Mouse (Mus musculus) 416B (cell line): ENCODE measurements around the gene Rasl2-9.
"Not testable (repeated sequence)": the region's sequence is repeated elsewhere in the genome, so short reads cannot be mapped to it uniquely, and the experiment has no call there.

Experiments used
- DNase-seq: peaks from one replicate; pipeline ENCODE4 v3.0.0; 2011; ENCODE audit warnings: low read depth

Rasl2-9 gene

GRCm38 (mm10) chr7:5125549-5126406 is at the start of gene Rasl2-9:
TSS of gene Rasl2-9 (minus strand) at chr7:5125950.
- DNase-seq, result no peak

DNA sequence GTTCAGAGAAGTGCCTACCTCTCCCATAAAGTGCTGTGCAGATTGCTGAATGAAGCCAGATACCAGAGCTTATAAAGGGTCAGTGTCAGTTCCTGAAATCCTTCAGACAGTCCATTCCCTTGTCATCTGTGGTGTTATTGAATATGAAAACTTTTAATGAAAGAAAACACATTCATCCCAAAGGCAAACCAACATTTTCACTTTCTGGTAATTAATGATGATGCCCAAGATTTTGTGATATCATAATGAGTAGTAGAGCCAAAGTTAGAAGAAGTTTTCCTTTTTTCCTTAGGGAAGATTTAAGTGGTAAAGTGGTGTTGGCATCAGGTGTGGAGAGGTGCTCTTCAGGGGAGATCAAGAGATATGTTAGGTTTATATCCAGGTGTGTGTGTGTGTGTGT is 23.8 kb upstream of the Rasl2-9 start, which contains the start of gene Vmn1r55:
TSS of gene Vmn1r55 (minus strand) at position 101 of the 400 bp plus-strand sequence.
- DNase-seq, result not testable (repeated sequence)

GRCm38 (mm10) chr7:5125078-5125477 is 672 bp downstream of the Rasl2-9 start:
- DNase-seq, result no peak

- DNase-seq, result no peak
Observed at GRCm38 (mm10) chr7:5116850-5117249, 8.9 kb downstream of the Rasl2-9 start, which contains the start of gene Rfpl4. TSS of gene Rfpl4 (minus strand) at chr7:5116950.

DNA sequence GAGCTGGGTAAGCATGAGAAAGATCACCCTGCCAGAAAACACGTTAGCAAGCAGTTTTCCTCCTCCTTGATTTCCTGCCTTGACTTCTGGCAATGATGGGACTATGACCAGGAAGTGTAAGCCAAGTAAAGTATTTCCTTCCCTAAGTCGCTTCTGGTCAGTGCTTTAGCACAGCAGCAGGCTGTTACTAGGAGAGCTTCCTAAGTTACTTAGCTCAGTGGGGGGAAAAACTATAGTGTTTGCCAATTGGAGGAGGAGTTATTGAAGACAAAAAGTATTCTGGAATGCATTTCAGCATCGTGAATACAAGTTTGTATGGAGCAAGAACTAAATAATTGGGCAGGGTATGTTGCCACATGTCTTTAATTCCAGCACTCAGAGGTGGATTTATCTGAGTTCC is 13.0 kb downstream of the Rasl2-9 start:
- DNase-seq, result no peak

DNA sequence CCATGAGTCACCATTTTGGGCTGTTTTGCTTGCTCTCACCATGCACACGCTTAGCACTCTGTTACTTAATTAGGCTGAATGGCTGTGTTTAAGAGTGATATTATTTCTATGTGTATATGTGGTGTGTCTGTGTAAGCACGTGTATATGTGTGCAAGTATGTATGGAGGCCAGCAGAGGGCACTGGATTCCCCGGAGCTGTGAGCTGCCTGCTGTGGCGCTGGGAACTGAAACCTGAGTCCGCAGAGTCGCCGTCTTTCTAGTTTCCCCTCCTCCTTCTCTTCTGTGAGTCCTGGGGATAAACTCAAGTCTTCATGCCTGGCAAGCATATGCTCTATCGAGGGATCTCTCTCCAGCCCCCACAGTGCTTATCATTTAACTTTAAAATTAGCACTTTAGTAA is 16.4 kb downstream of the Rasl2-9 start:
- no peak for DNase-seq

- no peak for DNase-seq
Observed at GRCm38 (mm10) chr7:5108272-5108671, 17.5 kb downstream of the Rasl2-9 start.

- DNase-seq, result no peak
Observed at GRCm38 (mm10) chr7:5102564-5102963, 23.2 kb downstream of the Rasl2-9 start.

- peak; percentile 92 for DNase-seq
Observed at GRCm38 (mm10) chr7:5101066-5101663, 24.6 kb downstream of the Rasl2-9 start.

DNA sequence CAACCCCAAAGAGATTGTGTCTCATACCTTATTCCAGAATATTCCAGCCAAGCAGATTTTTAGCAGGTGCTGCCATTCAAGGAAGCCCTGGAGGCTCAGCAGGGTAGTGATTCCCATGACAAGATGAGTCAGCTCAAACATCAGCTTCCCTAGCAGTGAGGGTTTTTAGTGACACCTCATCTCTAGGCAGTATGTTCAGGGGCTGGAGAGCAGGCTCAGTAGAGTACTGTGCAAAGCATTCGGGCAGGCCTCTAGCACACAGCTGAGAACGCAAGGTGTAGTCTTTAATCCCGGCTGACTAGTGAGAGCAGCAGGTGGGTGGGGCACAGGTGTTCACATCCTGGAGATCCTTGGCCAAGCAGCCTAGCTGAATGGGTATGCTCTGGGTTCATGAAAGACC is 26.0 kb downstream of the Rasl2-9 start:
- peak; percentile 27 for DNase-seq

- no peak for DNase-seq
Observed at GRCm38 (mm10) chr7:5098769-5099168, 27.0 kb downstream of the Rasl2-9 start.

DNA sequence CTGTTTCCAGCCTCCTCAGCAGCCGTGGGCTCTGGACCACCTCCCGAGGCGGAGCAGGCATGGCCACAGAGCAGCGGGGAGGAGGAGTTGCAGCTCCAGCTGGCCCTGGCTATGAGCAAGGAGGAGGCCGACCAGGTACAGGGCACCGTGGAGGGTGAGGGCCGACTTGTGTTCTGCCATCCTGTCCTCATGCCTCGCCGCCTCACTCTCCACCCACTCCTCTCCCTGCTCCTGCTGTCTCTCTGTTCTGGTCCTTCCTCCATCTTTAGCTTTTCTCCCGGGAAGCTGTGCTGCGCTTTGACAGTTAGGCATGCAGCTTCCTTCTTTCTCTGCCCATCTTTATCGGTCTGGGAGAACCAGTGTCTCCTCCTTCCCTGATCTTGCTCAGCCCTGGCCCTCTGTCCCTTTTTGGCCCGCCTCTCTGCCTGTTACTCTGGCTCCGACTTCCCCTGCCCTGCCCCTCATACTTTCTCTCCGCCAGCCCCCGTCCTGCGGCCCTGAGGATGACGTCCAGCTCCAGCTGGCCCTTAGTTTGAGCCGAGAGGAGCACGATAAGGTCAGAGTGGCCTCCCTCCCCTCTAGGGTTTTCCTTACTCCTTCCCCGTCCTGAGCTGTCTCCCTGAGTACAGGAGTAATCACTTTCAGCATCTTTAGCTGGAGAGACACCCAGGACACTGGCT is 32.8 kb downstream of the Rasl2-9 start:
- no peak for DNase-seq

- no peak for DNase-seq
Observed at GRCm38 (mm10) chr7:5092381-5092780, 33.4 kb downstream of the Rasl2-9 start.

GRCm38 (mm10) chr7:5091008-5091728 is 34.6 kb downstream of the Rasl2-9 start:
- DNase-seq, result no peak

- no peak for DNase-seq
Observed at GRCm38 (mm10) chr7:5089853-5090252, 35.9 kb downstream of the Rasl2-9 start.

- DNase-seq, result no peak
Observed at GRCm38 (mm10) chr7:5087886-5088285, 37.9 kb downstream of the Rasl2-9 start.

DNA sequence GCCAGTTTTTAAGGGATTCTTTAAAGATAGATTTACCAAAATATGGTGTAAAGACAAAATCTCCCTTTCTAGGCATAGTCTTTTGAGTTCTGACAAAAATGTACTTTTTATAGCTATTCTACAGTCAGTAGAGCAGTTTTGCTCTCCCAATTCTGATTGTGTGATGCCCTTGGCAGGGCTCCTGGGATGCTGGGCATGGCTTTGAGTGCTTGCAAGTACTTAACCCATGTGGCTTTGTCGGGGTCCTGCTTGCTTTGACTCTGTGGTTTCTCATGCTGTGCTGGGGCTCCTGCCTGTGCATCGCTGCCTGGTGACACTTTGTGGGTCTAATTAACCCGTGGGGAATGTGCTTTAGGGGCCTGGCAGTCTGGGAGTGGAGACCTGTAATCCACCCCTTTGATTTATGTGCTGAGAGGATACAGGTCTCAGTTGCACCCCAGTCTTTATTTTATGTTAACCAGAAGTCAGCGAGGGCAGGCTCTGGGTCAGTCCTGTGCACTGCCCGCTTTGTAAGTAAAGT is 38.8 kb downstream of the Rasl2-9 start:
- DNase-seq, result no peak

GRCm38 (mm10) chr7:5085512-5085911 is 40.2 kb downstream of the Rasl2-9 start:
- DNase-seq, result no peak

- no peak for DNase-seq
Observed at GRCm38 (mm10) chr7:5083325-5084105, 42.2 kb downstream of the Rasl2-9 start.

GRCm38 (mm10) chr7:5081939-5082338 is 43.8 kb downstream of the Rasl2-9 start:
- DNase-seq, result no peak

- peak; percentile 44 for DNase-seq
Observed at GRCm38 (mm10) chr7:5081241-5081640, 44.5 kb downstream of the Rasl2-9 start.
